Mouse (Mus musculus) liver, postnatal 0 days (tissue): ENCODE results near the gene Wrap73.

Source experiments
- CTCF ChIP-seq: sonication (generic); IDR thresholded peaks from 2 replicates; pipeline ENCODE4 v1.5.1; 2016; ENCODE audit warnings: antibody characterized with exemption, low read depth
- EP300 ChIP-seq: IDR thresholded peaks from 2 replicates; pipeline ENCODE4 v1.6.1; 2016; ENCODE audit warnings: antibody characterized with exemption, low read depth, mild to moderate bottlenecking

GRCm38 (mm10) chr4:154156050-154156449 lies 13.9 kb downstream of the Wrap73 start:
- TF ChIP-seq CTCF (no peak), EP300 (no peak)
